Mouse (Mus musculus) stomach, embryonic 16.5 days (tissue): Measurements from ENCODE around the gene Tor1aip1. TPM values are rescaled to one million over a fixed set of nuclear protein-coding genes. Genes with fewer than 3 reads are reported as not detected.
A peak's percentile ranks its signal among the peaks of the same experiment; 100 is the strongest.

Experiments
- ATAC-seq: fragments of 200-750 bp; cut with Nextera tagmentation; 2 replicates; pipeline ENCODE4 v1.8.0; 2017; ENCODE audit warnings: moderate number of reproducible peaks, moderate TSS enrichment; ENCODE audit not compliant: insufficient read depth, low FRiP score
- H3K27ac ChIP-seq: fragments of 300-500 bp; sonication (generic); 2 replicates; pipeline ENCODE4 v1.5.1; 2014; ENCODE audit warnings: low read length
- H3K27me3 ChIP-seq: fragments of 300-500 bp; sonication (generic); 2 replicates; pipeline ENCODE4 v1.6.1; 2014; ENCODE audit warnings: low read length, control low read depth, mixed read lengths; ENCODE audit not compliant: control insufficient read depth, insufficient read depth
- H3K36me3 ChIP-seq: fragments of 300-500 bp; sonication (generic); 2 replicates; pipeline ENCODE4 v1.6.1; 2014; ENCODE audit warnings: low read length; ENCODE audit not compliant: control insufficient read depth, insufficient read depth
- H3K4me1 ChIP-seq: fragments of 300-500 bp; sonication (generic); 2 replicates; pipeline ENCODE4 v1.6.1; 2014; ENCODE audit warnings: low read length, control low read depth, mixed read lengths; ENCODE audit not compliant: control insufficient read depth, insufficient read depth
- H3K4me2 ChIP-seq: fragments of 300-500 bp; sonication (generic); 2 replicates; pipeline ENCODE4 v1.6.1; 2014; ENCODE audit warnings: low read depth, low read length, mixed read lengths
- H3K4me3 ChIP-seq: fragments of 300-500 bp; sonication (generic); replicated peaks from 2 replicates; pipeline ENCODE4 v1.5.1; 2014; ENCODE audit warnings: mild to moderate bottlenecking, low read length
- H3K9ac ChIP-seq: fragments of 300-500 bp; sonication (generic); 2 replicates; pipeline ENCODE4 v1.6.1; 2014; ENCODE audit warnings: low read length
- H3K9me3 ChIP-seq: fragments of 300-500 bp; sonication (generic); replicated peaks from 2 replicates; pipeline ENCODE4 v1.6.1; 2016; ENCODE audit warnings: low read length, control low read depth; ENCODE audit not compliant: control insufficient read depth
- WGBS: fragments of 180-500 bp; shearing (Covaris S2); extraction: QIAGEN DNeasy Blood & Tissue Kit; methylation state at CpG from one replicate; pipeline ENCODE4 v1.1.7; 2014; 5-methylcytosine and 5-hydroxymethylcytosine counted together
- polyA plus RNA-seq: library from polyadenylated mRNA; unstranded; fragments of >200 nt; fragmentation: Nextera tagmentation; extraction: Ambion mirVana; gene quantifications from 2 replicates; pipeline ENCODE4 v1.2.1, GENCODE M21; 2015

The Tor1aip1 gene
- polyA plus RNA-seq, 1 experiment from 2014 or later = 33.8 TPM

- H3K27me3 ChIP-seq = no peaks in the 10 kb centered on the region
- H3K4me1 ChIP-seq = no peaks in the 10 kb centered on the region
- no peak for ATAC-seq
- H3K4me3 ChIP-seq = no peak overlapping the region
- WGBS = 89% methylated on average over 1 of the region's 1 CpGs
- no peaks in the 10 kb centered on the region for H3K9me3 ChIP-seq
- no peak overlapping the region for H3K9ac ChIP-seq
- no peak overlapping the region for H3K27ac ChIP-seq
- H3K4me2 ChIP-seq = no peak overlapping the region
- H3K36me3 ChIP-seq = peaks cover 13% of the 10 kb centered on the region
Observed at GRCm38 (mm10) chr1:156009003-156009402, 27.3 kb downstream of the Tor1aip1 start.

GRCm38 (mm10) chr1:156005906-156006305 is 30.4 kb downstream of the Tor1aip1 start:
- no peak for ATAC-seq
- no peaks in the 10 kb centered on the region for H3K9me3 ChIP-seq
- H3K4me2 ChIP-seq = no peak overlapping the region
- H3K4me3 ChIP-seq = no peak overlapping the region
- no peak overlapping the region for H3K27ac ChIP-seq
- no peaks in the 10 kb centered on the region for H3K27me3 ChIP-seq
- 87% methylated on average over 11 of the region's 11 CpGs for WGBS
- no peaks in the 10 kb centered on the region for H3K4me1 ChIP-seq
- H3K9ac ChIP-seq = no peak overlapping the region
- peaks cover 10% of the 10 kb centered on the region for H3K36me3 ChIP-seq

GRCm38 (mm10) chr1:156003201-156003935 is 32.9 kb downstream of the Tor1aip1 start:
- WGBS = 83% methylated on average over 7 of the region's 7 CpGs
- ATAC-seq = peak; percentile 40; the same call in 1 of the 2 replicates
- H3K27ac ChIP-seq = no peak overlapping the region

GRCm38 (mm10) chr1:156002366-156002765 is 33.9 kb downstream of the Tor1aip1 start:
- no peak overlapping the region for H3K4me2 ChIP-seq
- H3K4me1 ChIP-seq = no peaks in the 10 kb centered on the region
- 85% methylated on average over 8 of the region's 8 CpGs for WGBS
- H3K27me3 ChIP-seq = no peaks in the 10 kb centered on the region
- no peaks in the 10 kb centered on the region for H3K9me3 ChIP-seq
- no peak for ATAC-seq
- peaks cover 10% of the 10 kb centered on the region for H3K36me3 ChIP-seq
- no peak overlapping the region for H3K27ac ChIP-seq
- no peak overlapping the region for H3K4me3 ChIP-seq
- H3K9ac ChIP-seq = no peak overlapping the region

More at GRCm38 (mm10) chr1:156003201-156003935, 32.9 kb downstream of the Tor1aip1 start:
- Histone ChIP-seq H3K4me1 (no peaks in the 10 kb centered on the region), H3K4me2 (no peak overlapping the region), H3K36me3 (peaks cover 10% of the 10 kb centered on the region), H3K9ac (no peak overlapping the region), H3K4me3 (no peak overlapping the region), H3K27me3 (no peaks in the 10 kb centered on the region), H3K9me3 (no peaks in the 10 kb centered on the region)

GRCm38 (mm10) chr1:155995612-155996011 is 40.7 kb downstream of the Tor1aip1 start:
- Histone ChIP-seq H3K27ac (0 out of 2 replicates have a peak overlapping the region, but pooled peaks have one; percentile 49), H3K9ac (no peak overlapping the region), H3K4me2 (no peak overlapping the region), H3K36me3 (no peaks in the 10 kb centered on the region), H3K4me1 (peaks cover 3% of the 10 kb centered on the region; the same call in 1 of the 2 replicates), H3K4me3 (no peak overlapping the region), H3K27me3 (no peaks in the 10 kb centered on the region), H3K9me3 (no peaks in the 10 kb centered on the region)
- ATAC-seq = no peak
- WGBS = 29% methylated on average over 2 of the region's 2 CpGs

GRCm38 (mm10) chr1:155994524-155994923 is 41.8 kb downstream of the Tor1aip1 start:
- H3K4me2 ChIP-seq = no peak overlapping the region
- no peaks in the 10 kb centered on the region for H3K27me3 ChIP-seq
- H3K4me3 ChIP-seq = no peak overlapping the region
- no peak overlapping the region for H3K9ac ChIP-seq
- no peak overlapping the region for H3K27ac ChIP-seq
- no peaks in the 10 kb centered on the region for H3K9me3 ChIP-seq
- H3K36me3 ChIP-seq = no peaks in the 10 kb centered on the region
- peaks cover 3% of the 10 kb centered on the region; the same call in 1 of the 2 replicates for H3K4me1 ChIP-seq
- WGBS = 51% methylated on average over 2 of the region's 2 CpGs
- peak; percentile 75; the same call in 1 of the 2 replicates for ATAC-seq

GRCm38 (mm10) chr1:155990391-155990790 is 45.9 kb downstream of the Tor1aip1 start:
- WGBS = 34% methylated on average over 11 of the region's 11 CpGs
- H3K36me3 ChIP-seq = no peaks in the 10 kb centered on the region
- H3K9ac ChIP-seq = no peak overlapping the region
- peaks cover 4% of the 10 kb centered on the region for H3K4me1 ChIP-seq
- H3K27me3 ChIP-seq = no peaks in the 10 kb centered on the region
- no peak overlapping the region for H3K4me2 ChIP-seq
- no peaks in the 10 kb centered on the region for H3K9me3 ChIP-seq
- H3K27ac ChIP-seq = no peak overlapping the region
- ATAC-seq = no peak
- no peak overlapping the region for H3K4me3 ChIP-seq

GRCm38 (mm10) chr1:155989387-155989786 is 46.9 kb downstream of the Tor1aip1 start:
- Histone ChIP-seq H3K27ac (no peak overlapping the region), H3K4me2 (no peak overlapping the region), H3K27me3 (no peaks in the 10 kb centered on the region), H3K4me3 (no peak overlapping the region), H3K9ac (no peak overlapping the region), H3K4me1 (peaks cover 3% of the 10 kb centered on the region), H3K36me3 (no peaks in the 10 kb centered on the region), H3K9me3 (no peaks in the 10 kb centered on the region)
- 17% methylated on average over 2 of the region's 2 CpGs for WGBS
- ATAC-seq = no peak

- 61% methylated on average over 2 of the region's 2 CpGs for WGBS
- Histone ChIP-seq H3K27ac (no peak overlapping the region), H3K4me2 (no peak overlapping the region), H3K9ac (no peak overlapping the region), H3K36me3 (no peaks in the 10 kb centered on the region), H3K9me3 (no peaks in the 10 kb centered on the region), H3K27me3 (no peaks in the 10 kb centered on the region), H3K4me1 (peaks cover 3% of the 10 kb centered on the region), H3K4me3 (no peak overlapping the region)
- no peak for ATAC-seq
Observed at GRCm38 (mm10) chr1:155987625-155988024, 48.7 kb downstream of the Tor1aip1 start.
